9 mouse cellular contexts compared by ENCODE assay signal in the genomic region with DNA sequence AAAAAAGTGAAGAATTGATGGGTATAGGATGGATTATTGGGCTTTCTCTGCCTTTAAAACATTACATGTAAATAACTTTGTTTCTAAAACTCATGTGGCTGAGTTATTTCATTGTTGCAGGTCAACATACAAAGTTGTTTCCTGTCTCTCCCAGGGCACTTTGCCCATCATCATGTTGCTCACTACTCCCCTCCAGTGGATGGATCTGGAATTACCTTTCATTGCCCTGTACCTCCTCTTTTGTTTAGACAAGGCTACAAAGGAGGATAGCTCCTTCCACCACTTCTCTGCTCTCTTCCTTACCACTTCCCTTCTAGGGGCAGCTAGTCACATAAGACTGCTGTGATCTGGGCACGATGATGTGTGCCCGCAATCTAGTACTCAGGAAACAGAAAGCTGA. TPM values are rescaled to one million over a fixed set of nuclear protein-coding genes. Genes with fewer than 3 reads are reported as not detected.
DNase-seq lines count a peak whose midpoint lies in the region; ATAC-seq and TF ChIP-seq lines count a peak whose summit lies in the region.
"Had no signal": no experiment of that assay in that cellular context is flagged by ENCODE, and none has a peak within 500 bp of the region (broad histone marks: within the 10 kb centered on the region; RNA-seq: fewer than 3 reads in every experiment).

No protein-coding gene starts in this region.

- H3K4me3 ChIP-seq in forebrain, postnatal 0 days (ENCODE audit: low read depth, low read length): no peak overlapping the region
- no peak overlapping the region for H3K4me3 ChIP-seq in forebrain, embryonic 13.5 days
- H3K4me3 ChIP-seq in layer of hippocampus, adult 2 months: no peak overlapping the region
- H3K4me3 ChIP-seq: limb, embryonic 13.5 days had no signal

- no peaks in the 10 kb centered on the region for H3K9me3 ChIP-seq in forebrain, postnatal 0 days (ENCODE audit: low read length)
- H3K9me3 ChIP-seq in forebrain, embryonic 13.5 days (replicated peaks): no peaks in the 10 kb centered on the region
- H3K9me3 ChIP-seq: limb, embryonic 13.5 days had no signal

- H3K27ac ChIP-seq in forebrain, postnatal 0 days (ENCODE audit: low read depth, low read length): no peak overlapping the region
- H3K27ac ChIP-seq in forebrain, embryonic 13.5 days: no peak overlapping the region
- H3K27ac ChIP-seq in layer of hippocampus, adult 2 months: no peak overlapping the region
- H3K27ac ChIP-seq: limb, embryonic 13.5 days had no signal

- ATAC-seq in forebrain, postnatal 0 days: no peak
- ATAC-seq in forebrain, embryonic 13.5 days: no peak

- DNase-seq in forebrain, postnatal 0 days: peak; percentile 65
- DNase-seq in NIH3T3 (ENCODE audit: low read depth): peak; percentile 81
- peak; percentile 82 for DNase-seq in cerebellum, adult 8-10 months
- DNase-seq in gastrocnemius, postnatal 25 days: peak; percentile 33
- DNase-seq in layer of hippocampus, adult 2 months (ENCODE audit: low spot score in 2 of 2): peak; percentile 58 to 82
- DNase-seq in lung, postnatal 36 days: peak; percentile 92
- peak; percentile 82 to 85 for DNase-seq in spleen, postnatal 10 days (ENCODE audit: low spot score in 2 of 2)

- H3K4me2 ChIP-seq in forebrain, postnatal 0 days (ENCODE audit: low read depth): no peak overlapping the region
- H3K4me2 ChIP-seq in forebrain, embryonic 13.5 days: no peak overlapping the region
- H3K4me2 ChIP-seq: limb, embryonic 13.5 days had no signal

- no peak overlapping the region for H3K9ac ChIP-seq in forebrain, postnatal 0 days
- no peak overlapping the region for H3K9ac ChIP-seq in forebrain, embryonic 13.5 days
- H3K9ac ChIP-seq: limb, embryonic 13.5 days had no signal

- WGBS in forebrain, postnatal 0 days: 59% methylated on average over 2 of the region's 2 CpGs
- WGBS in forebrain, embryonic 13.5 days: 41% methylated on average over 2 of the region's 2 CpGs

- no peaks in the 10 kb centered on the region for H3K27me3 ChIP-seq in forebrain, postnatal 0 days (ENCODE audit: insufficient read depth, low read length)
- H3K27me3 ChIP-seq in forebrain, embryonic 13.5 days: no peaks in the 10 kb centered on the region
- H3K27me3 ChIP-seq: limb, embryonic 13.5 days had no signal

- no peaks in the 10 kb centered on the region for H3K36me3 ChIP-seq in forebrain, postnatal 0 days (ENCODE audit: insufficient read depth)
- no peaks in the 10 kb centered on the region for H3K36me3 ChIP-seq in forebrain, embryonic 13.5 days (ENCODE audit: poor library complexity, severe bottlenecking)
- H3K36me3 ChIP-seq: limb, embryonic 13.5 days had no signal

- peaks cover 22% of the 10 kb centered on the region for H3K4me1 ChIP-seq in forebrain, postnatal 0 days (ENCODE audit: insufficient read depth)
- H3K4me1 ChIP-seq in forebrain, embryonic 13.5 days: peaks cover 24% of the 10 kb centered on the region

- peak; percentile 69 for TF ChIP-seq CTCF in forebrain, postnatal 0 days (IDR thresholded peaks at IDR 0.05; ENCODE audit: low read depth)
- peak; percentile 87 for TF ChIP-seq CTCF in layer of hippocampus, adult 2 months (conservative IDR thresholded peaks at IDR 0.05)

RNA-seq across cellular contexts. Expression of a gene that starts 7.7 kb away (rescaled TPM):
- total RNA-seq in forebrain, postnatal 0 days (2014; rRNA removed): 3.6 and 6.1 TPM in 2 replicates
- 3.5 and 5.3 TPM in 2 replicates for polyA plus RNA-seq in forebrain, postnatal 0 days (2015; fragmentation: Nextera tagmentation; extraction: Ambion mirVana)
- 2.5 and 3.1 TPM in 2 replicates for polyA plus RNA-seq in forebrain, embryonic 13.5 days (2015; fragmentation: Nextera tagmentation; extraction: Ambion mirVana)
- total RNA-seq in gastrocnemius, postnatal 25 days (2021): under 1 TPM; 0.08 to 0.19 TPM
- 10 to 100 TPM; 48.6 to 52.5 TPM for total RNA-seq in layer of hippocampus, adult 2 months (2021)

Comparison
In these comparisons a context has a peak if more than half of its experiments do, and no peak if none do; other contexts are left out.
1. DNase-seq: peak in every context shown above with its lines; median percentile 92 in lung, postnatal 36 days; 84 in spleen, postnatal 10 days; 82 in cerebellum, adult 8-10 months; 81 in NIH3T3; 70 in layer of hippocampus, adult 2 months; 65 in forebrain, postnatal 0 days; 33 in gastrocnemius, postnatal 25 days.